Mouse (Mus musculus) left cerebral cortex, adult 18-20 months (tissue): ENCODE results near the gene Lhcgr. TPM values are rescaled to one million over a fixed set of nuclear protein-coding genes. Genes with fewer than 3 reads are reported as not detected.

Source experiments
- DNase-seq, 2 experiments: peaks; one replicate each; pipeline ENCODE4 v3.0.0; 2021 to 2022; ENCODE audit warnings: low spot score in 2 of 2, mixed read lengths in 1 of 2
- total RNA-seq, 2 experiments: library from RNA; stranded (reverse); gene quantifications; 2 replicates each; pipeline ENCODE4 v1.2.3; 2021

Gene Lhcgr
- total RNA-seq, 2 experiments from 2014 or later = 0.58 to 0.75 TPM

- no peak for DNase-seq
Observed at GRCm38 (mm10) chr17:88749646-88750045, 42.1 kb downstream of the Lhcgr start.

GRCm38 (mm10) chr17:88706231-88706649 lies 85.5 kb downstream of the Lhcgr start:
- DNase-seq = no peak

GRCm38 (mm10) chr17:88703112-88703511 lies 88.7 kb downstream of the Lhcgr start:
- no peak for DNase-seq

GRCm38 (mm10) chr17:88702345-88702744 lies 89.4 kb downstream of the Lhcgr start:
- DNase-seq = no peak

GRCm38 (mm10) chr17:88700901-88701300 lies 90.9 kb downstream of the Lhcgr start:
- DNase-seq = no peak

GRCm38 (mm10) chr17:88696656-88697333 lies 95.0 kb downstream of the Lhcgr start:
- no peak for DNase-seq

- DNase-seq = no peak
Observed at GRCm38 (mm10) chr17:88688226-88688625, 103.6 kb downstream of the Lhcgr start.

GRCm38 (mm10) chr17:88675310-88676309 lies 116.2 kb downstream of the Lhcgr start:
- no peak for DNase-seq

GRCm38 (mm10) chr17:88670800-88671199 lies 121.0 kb downstream of the Lhcgr start:
- no peak for DNase-seq

GRCm38 (mm10) chr17:88669921-88670320 lies 121.9 kb downstream of the Lhcgr start:
- DNase-seq = no peak

- DNase-seq = peak; percentile 55 to 77
Observed at GRCm38 (mm10) chr17:88668452-88668851, 123.3 kb downstream of the Lhcgr start, which contains the start of gene Gtf2a1l. Gtf2a1l (plus strand) TSS chr17:88668660.

Other genes with a start within 250 kb of the Lhcgr start
- 1 to 10 TPM; 5.6 to 6.2 TPM for gene Ston1, start 194.3 kb downstream of the Lhcgr start, total RNA-seq
- under 1 TPM; 0.47 to 0.63 TPM for gene Gtf2a1l, start 123.3 kb downstream of the Lhcgr start, total RNA-seq